Mouse (Mus musculus): ENCODE data around the gene P2ry6. TPM values are rescaled to one million over a fixed set of nuclear protein-coding genes. Genes with fewer than 3 reads are reported as not detected.

The P2ry6 gene
- polyA plus RNA-seq, 1 experiment: 20.0 TPM

GRCm38 (mm10) chr7:100967850-100968249 is 6.6 kb downstream of the P2ry6 start:
- Histone ChIP-seq H3K4me1 (peaks cover 27% of the 10 kb centered on the region), H3K4me3 (replicated peaks) (no peak overlapping the region), H3K27me3 (replicated peaks) (peaks cover 95% of the 10 kb centered on the region), H3K9me3 (no peaks in the 10 kb centered on the region), H3K36me3 (replicated peaks; ENCODE audit: low read length) (no peaks in the 10 kb centered on the region)
- TF ChIP-seq GATA1 (IDR thresholded peaks at IDR 0.05; ENCODE audit: borderline replicate concordance, low read length): no peak

DNA sequence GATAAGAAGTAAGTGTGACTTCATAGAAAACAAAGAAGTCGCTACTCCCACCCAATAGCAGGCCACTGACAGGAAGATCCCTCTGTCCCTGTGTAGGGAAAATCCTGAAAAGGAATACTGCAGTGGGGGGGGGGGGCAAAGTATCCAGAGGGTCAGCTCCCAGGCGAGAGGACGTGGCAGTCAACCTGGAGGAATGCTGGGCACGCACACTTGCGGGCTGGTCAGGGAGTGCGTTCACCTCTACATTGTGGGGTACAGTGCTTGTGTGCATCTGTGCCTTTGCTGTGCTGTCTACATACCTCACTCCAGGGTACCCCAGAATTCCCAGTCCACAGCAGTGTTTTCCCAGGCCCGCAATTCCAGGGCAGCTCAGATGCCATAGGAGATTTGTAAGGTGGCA is 8.4 kb downstream of the P2ry6 start:
- no peak overlapping the region for H3K4me3 ChIP-seq (replicated peaks)
- no peaks in the 10 kb centered on the region for H3K9me3 ChIP-seq
- peaks cover 92% of the 10 kb centered on the region for H3K27me3 ChIP-seq (replicated peaks)
- peaks cover 25% of the 10 kb centered on the region for H3K4me1 ChIP-seq
- TF ChIP-seq GATA1 (IDR thresholded peaks at IDR 0.05; ENCODE audit: borderline replicate concordance, low read length) (no peak), FLI1 (IDR thresholded peaks at IDR 0.05; ENCODE audit: low read length) (no peak)
- no peaks in the 10 kb centered on the region for H3K36me3 ChIP-seq (replicated peaks; ENCODE audit: low read length)

GRCm38 (mm10) chr7:100965079-100965478 is 9.4 kb downstream of the P2ry6 start:
- Histone ChIP-seq H3K4me1 (peaks cover 27% of the 10 kb centered on the region), H3K27me3 (replicated peaks) (peaks cover 90% of the 10 kb centered on the region), H3K36me3 (replicated peaks; ENCODE audit: low read length) (no peaks in the 10 kb centered on the region), H3K4me3 (replicated peaks) (no peak overlapping the region), H3K9me3 (no peaks in the 10 kb centered on the region)
- no peak for TF ChIP-seq GATA1 (IDR thresholded peaks at IDR 0.05; ENCODE audit: borderline replicate concordance, low read length)
- no peak for TF ChIP-seq FLI1 (IDR thresholded peaks at IDR 0.05; ENCODE audit: low read length)

DNA sequence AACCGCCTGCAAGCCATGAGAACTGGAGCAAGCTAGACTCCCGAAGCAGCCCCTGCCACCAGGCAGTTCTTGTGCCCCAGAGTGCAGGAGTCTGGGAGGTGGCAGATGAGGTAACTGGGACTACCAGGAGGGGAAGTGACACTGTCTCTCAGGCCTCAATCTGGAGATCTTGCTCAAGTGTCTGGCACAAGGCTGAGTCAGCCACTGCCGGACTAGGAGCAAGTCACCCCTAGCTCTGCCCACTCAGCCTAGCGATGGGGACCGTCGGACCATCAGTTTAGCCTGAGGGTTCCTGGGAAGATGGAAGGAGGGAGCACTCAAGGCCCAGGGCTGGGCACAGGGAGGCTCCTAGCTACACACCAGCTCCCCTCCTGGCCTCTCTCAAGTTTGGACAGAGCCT is 10.2 kb downstream of the P2ry6 start:
- Histone ChIP-seq H3K36me3 (replicated peaks; ENCODE audit: low read length) (no peaks in the 10 kb centered on the region), H3K4me3 (replicated peaks) (peak overlapping the region; percentile 83), H3K9me3 (no peaks in the 10 kb centered on the region), H3K27me3 (replicated peaks) (peaks cover 90% of the 10 kb centered on the region), H3K4me1 (peaks cover 27% of the 10 kb centered on the region)
- no peak for TF ChIP-seq GATA1 (IDR thresholded peaks at IDR 0.05; ENCODE audit: borderline replicate concordance, low read length)
- TF ChIP-seq FLI1 (IDR thresholded peaks at IDR 0.05; ENCODE audit: low read length): no peak

DNA sequence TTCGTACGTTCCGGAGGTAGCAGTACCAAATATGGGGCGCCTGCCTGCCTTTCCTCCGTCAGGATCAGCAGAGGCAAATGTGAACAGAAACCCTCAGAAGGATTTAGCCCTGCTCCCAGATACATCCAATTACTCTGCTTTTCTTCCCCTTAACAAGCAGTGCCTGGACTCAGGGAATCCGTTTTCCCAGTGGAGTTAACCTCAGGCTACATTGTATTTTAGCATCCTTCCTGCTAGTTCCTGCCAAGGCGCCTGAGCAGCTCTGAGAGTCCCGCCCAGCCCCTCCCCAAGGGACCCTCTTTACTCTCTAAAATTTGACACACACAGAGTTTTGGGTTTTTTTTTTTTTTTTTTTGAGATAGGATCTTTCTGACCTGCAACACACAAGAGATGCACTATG is 11.1 kb downstream of the P2ry6 start:
- TF ChIP-seq FLI1 (IDR thresholded peaks at IDR 0.05; ENCODE audit: low read length) (no peak), GATA1 (IDR thresholded peaks at IDR 0.05; ENCODE audit: borderline replicate concordance, low read length) (no peak)
- H3K4me3 ChIP-seq (replicated peaks): peak overlapping the region; percentile 83

DNA sequence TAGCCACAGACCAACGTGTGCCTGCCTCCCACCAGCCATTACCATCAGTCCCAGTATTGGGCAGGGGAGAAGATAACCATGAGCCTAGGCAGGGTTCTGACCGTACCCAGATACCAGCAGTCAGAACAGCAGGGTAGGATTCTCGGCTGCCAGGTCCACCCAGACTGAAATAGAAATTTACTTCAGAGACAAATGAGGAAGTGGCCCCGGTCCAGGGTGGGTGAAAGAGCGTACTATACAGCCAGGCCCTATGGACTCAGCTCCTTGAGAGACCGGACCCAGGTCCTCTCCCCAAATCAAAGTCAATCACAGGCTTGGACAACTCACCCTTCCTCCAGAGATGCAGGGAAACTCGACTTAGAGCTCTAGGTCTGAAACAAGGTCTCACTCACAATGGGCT is 13.3 kb downstream of the P2ry6 start:
- TF ChIP-seq FLI1 (IDR thresholded peaks at IDR 0.05; ENCODE audit: low read length): no peak
- TF ChIP-seq GATA1 (IDR thresholded peaks at IDR 0.05; ENCODE audit: borderline replicate concordance, low read length): no peak
- peaks cover 27% of the 10 kb centered on the region for H3K4me1 ChIP-seq
- H3K27me3 ChIP-seq (replicated peaks): peaks cover 65% of the 10 kb centered on the region
- H3K4me3 ChIP-seq (replicated peaks): peak overlapping the region; percentile 79
- peaks cover 6% of the 10 kb centered on the region for H3K9me3 ChIP-seq
- no peaks in the 10 kb centered on the region for H3K36me3 ChIP-seq (replicated peaks; ENCODE audit: low read length)

More for the DNA sequence above, 11.1 kb downstream of the P2ry6 start:
- H3K27me3 ChIP-seq (replicated peaks): peaks cover 87% of the 10 kb centered on the region
- peaks cover 6% of the 10 kb centered on the region for H3K9me3 ChIP-seq
- peaks cover 27% of the 10 kb centered on the region for H3K4me1 ChIP-seq
- H3K36me3 ChIP-seq (replicated peaks; ENCODE audit: low read length): no peaks in the 10 kb centered on the region

DNA sequence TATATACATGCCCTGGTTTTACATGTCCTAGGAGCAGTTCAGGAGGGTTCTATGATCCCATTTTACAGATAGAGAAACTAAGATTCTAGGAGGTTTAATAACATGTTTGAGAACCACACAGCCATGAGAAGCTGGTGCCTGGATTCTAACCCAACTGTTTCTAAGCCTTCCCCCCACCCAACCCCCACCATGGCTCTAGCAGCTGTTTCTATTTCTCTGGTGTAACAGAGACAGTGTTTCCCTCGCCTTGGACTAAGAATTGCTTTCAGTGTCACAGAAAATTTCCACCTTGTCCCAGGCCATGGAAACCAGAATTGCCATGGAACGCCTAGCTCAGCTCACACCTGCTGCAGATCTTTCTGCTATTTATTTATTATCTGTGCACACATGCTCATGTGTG is 14.0 kb downstream of the P2ry6 start:
- Histone ChIP-seq H3K27me3 (replicated peaks) (peaks cover 63% of the 10 kb centered on the region), H3K36me3 (replicated peaks; ENCODE audit: low read length) (no peaks in the 10 kb centered on the region), H3K9me3 (peaks cover 11% of the 10 kb centered on the region), H3K4me3 (replicated peaks) (no peak overlapping the region), H3K4me1 (peaks cover 25% of the 10 kb centered on the region)
- no peak for TF ChIP-seq GATA1 (IDR thresholded peaks at IDR 0.05; ENCODE audit: borderline replicate concordance, low read length)
- TF ChIP-seq FLI1 (IDR thresholded peaks at IDR 0.05; ENCODE audit: low read length): no peak

GRCm38 (mm10) chr7:100958426-100958825 is 16.0 kb downstream of the P2ry6 start:
- Histone ChIP-seq H3K4me3 (replicated peaks) (no peak overlapping the region), H3K4me1 (peaks cover 13% of the 10 kb centered on the region), H3K27me3 (replicated peaks) (peaks cover 51% of the 10 kb centered on the region), H3K36me3 (replicated peaks; ENCODE audit: low read length) (no peaks in the 10 kb centered on the region), H3K9me3 (peaks cover 11% of the 10 kb centered on the region)
- no peak for TF ChIP-seq GATA1 (IDR thresholded peaks at IDR 0.05; ENCODE audit: borderline replicate concordance, low read length)

DNA sequence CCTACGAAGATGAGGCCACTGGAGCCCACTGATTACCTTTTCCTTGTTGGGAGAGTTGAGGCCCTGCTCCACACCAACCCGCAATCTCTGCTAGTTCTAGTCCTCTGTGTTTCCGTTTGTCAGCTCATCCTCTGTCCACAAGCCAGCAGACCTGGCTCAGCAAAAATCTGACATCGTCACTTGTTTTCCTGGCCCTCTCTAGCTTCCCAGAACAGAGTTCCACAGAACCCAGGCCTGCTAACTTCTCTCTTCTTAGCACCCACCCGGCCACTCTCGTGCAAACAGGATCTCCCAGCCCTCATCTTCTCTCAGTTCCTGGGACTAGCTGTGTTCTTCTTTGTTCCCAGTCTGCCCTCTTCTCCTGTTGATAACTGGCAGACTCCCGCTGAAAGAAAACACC is 21.8 kb downstream of the P2ry6 start:
- peaks cover 64% of the 10 kb centered on the region for H3K4me1 ChIP-seq
- peaks cover 41% of the 10 kb centered on the region for H3K27me3 ChIP-seq (replicated peaks)
- H3K9me3 ChIP-seq: peaks cover 5% of the 10 kb centered on the region
- TF ChIP-seq FLI1 (IDR thresholded peaks at IDR 0.05; ENCODE audit: low read length) (no peak), GATA1 (IDR thresholded peaks at IDR 0.05; ENCODE audit: borderline replicate concordance, low read length) (no peak)
- no peaks in the 10 kb centered on the region for H3K36me3 ChIP-seq (replicated peaks; ENCODE audit: low read length)
- no peak overlapping the region for H3K4me3 ChIP-seq (replicated peaks)

- Histone ChIP-seq H3K36me3 (replicated peaks; ENCODE audit: low read length) (no peaks in the 10 kb centered on the region), H3K9me3 (peaks cover 5% of the 10 kb centered on the region), H3K27me3 (replicated peaks) (peaks cover 45% of the 10 kb centered on the region), H3K4me1 (peaks cover 68% of the 10 kb centered on the region), H3K4me3 (replicated peaks) (no peak overlapping the region)
- TF ChIP-seq GATA1 (IDR thresholded peaks at IDR 0.05; ENCODE audit: borderline replicate concordance, low read length) (no peak), FLI1 (IDR thresholded peaks at IDR 0.05; ENCODE audit: low read length) (no peak)
These were observed 22.5 kb downstream of the P2ry6 start for GRCm38 (mm10) chr7:100951903-100952302.

DNA sequence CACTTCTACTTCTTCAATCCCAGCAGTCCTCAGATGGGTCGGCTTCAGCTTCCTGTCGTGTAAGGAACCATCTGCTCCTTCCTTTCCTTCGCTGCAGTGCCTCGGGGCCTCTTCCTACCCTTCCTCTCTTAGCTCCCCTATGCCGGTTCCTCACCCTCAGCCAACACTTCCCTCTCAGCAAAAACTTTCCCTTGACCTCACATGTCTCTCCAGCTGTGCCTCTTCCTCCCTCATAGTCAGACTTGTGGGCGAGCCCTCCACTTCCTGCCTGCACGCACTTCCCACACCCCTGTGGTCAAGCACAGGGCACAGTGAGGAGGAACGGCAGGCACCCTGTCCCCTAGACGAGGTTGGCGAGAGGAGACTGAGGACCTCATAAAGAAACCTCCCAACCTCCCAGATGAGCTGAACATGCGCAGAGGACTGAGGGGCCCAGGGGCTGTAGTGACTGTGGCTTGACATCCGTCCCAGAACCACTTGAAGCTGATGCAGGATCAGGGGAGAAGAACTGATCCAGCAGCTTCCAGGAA is 23.9 kb downstream of the P2ry6 start:
- TF ChIP-seq FLI1 (IDR thresholded peaks at IDR 0.05; ENCODE audit: low read length) (no peak), GATA1 (IDR thresholded peaks at IDR 0.05; ENCODE audit: borderline replicate concordance, low read length) (no peak)
- Histone ChIP-seq H3K36me3 (replicated peaks; ENCODE audit: low read length) (no peaks in the 10 kb centered on the region), H3K4me1 (peaks cover 69% of the 10 kb centered on the region), H3K27me3 (replicated peaks) (peaks cover 43% of the 10 kb centered on the region), H3K4me3 (replicated peaks) (peak overlapping the region; percentile 78), H3K9me3 (no peaks in the 10 kb centered on the region; the same call in 1 of the 2 replicates)

Measured in megakaryocyte, embryonic 14.5 days (primary cell).